Mouse (Mus musculus): Measurements from ENCODE around the gene Ube2d1. TPM values are rescaled to one million over a fixed set of nuclear protein-coding genes. Genes with fewer than 3 reads are reported as not detected.

Gene Ube2d1
- total and polyA plus RNA-seq, 3 experiments: 1.0 to 7.7 (median 3.8) TPM

DNA sequence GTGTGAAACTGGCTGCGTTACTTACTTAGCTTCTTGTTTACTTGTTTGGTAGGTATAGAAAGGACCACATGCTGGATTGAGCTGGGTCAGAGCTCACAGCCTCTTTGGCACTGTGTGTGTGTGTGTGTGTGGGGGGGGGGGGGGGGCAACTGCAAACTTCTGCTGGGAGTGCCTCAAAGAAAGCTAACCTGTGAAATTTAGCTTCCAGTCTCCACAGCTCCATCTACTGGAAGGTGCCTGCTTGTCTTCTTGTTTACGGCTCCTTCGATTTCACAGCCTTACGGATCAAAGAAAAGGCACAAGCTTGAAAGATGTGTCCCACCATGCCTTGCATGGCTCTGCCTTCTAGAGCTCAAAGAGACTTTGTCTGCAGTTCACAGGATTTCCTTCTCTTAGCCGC is 17.4 kb upstream of the Ube2d1 start:
- H3K79me2 ChIP-seq (replicated peaks; ENCODE audit: control insufficient read depth, extremely low read depth, insufficient read depth, poor library complexity, severe bottlenecking): no peaks in the 10 kb centered on the region

DNA sequence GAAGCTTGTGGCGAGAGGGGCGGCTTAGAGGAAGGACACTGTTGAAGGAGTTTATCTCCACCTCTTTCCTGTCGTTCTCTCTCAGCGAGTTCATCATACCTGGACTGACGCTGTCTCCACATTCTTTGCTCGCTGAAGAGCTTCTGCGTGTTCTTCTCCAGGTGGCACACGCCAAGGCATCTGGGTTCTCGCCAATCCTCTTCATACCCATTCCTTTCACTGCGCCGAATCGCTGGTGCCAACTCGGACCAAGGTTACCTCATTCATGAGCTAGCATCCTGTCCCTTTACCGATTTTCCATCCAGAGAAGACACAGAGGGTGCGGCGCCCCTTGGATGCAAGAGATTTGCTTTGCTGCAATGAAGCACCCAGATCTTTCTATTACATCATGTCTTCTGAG is 15.1 kb upstream of the Ube2d1 start:
- no peak for DNase-seq (ENCODE audit: extremely low read depth)
- Histone ChIP-seq H3K27me3 (replicated peaks) (peaks cover 3% of the 10 kb centered on the region), H3K79me2 (replicated peaks; ENCODE audit: control insufficient read depth, extremely low read depth, insufficient read depth, poor library complexity, severe bottlenecking) (no peaks in the 10 kb centered on the region), H3K9me3 (replicated peaks; ENCODE audit: low read length) (no peaks in the 10 kb centered on the region), H3K4me2 (ENCODE audit: insufficient read depth, low read depth, poor library complexity, severe bottlenecking) (no peak overlapping the region), H3K9ac (ENCODE audit: insufficient read depth, low read depth) (no peak overlapping the region), H3K27ac (ENCODE audit: insufficient read depth, low read depth) (no peak overlapping the region), H3K4me1 (ENCODE audit: control insufficient read depth in 1 of 2, insufficient read depth in 2 of 2) (peaks cover 0 to 6% of the 10 kb centered on the region in 2 experiments; a peak in 1 of 4 replicates), H3K36me3 (replicated peaks in 1 of 2; ENCODE audit: control insufficient read depth in 1 of 2, insufficient read depth in 1 of 2, low read length in 1 of 2) (no peaks in the 10 kb centered on the region), H3K4me3 (replicated peaks in 1 of 3; ENCODE audit: low read depth in 2 of 3, low read length in 2 of 3, poor library complexity in 1 of 3) (no peak overlapping the region)
- TF ChIP-seq E2F4 (IDR thresholded peaks at IDR 0.05; ENCODE audit: insufficient replicate concordance, low read depth, low read length) (no peak), MYC (IDR thresholded peaks at IDR 0.05; ENCODE audit: low read depth, low read length) (no peak), ZNF384 (IDR thresholded peaks at IDR 0.05; ENCODE audit: low read depth, low read length) (no peak), GABPA (IDR thresholded peaks at IDR 0.05; ENCODE audit: insufficient replicate concordance, low read depth, low read length) (no peak), MAX (IDR thresholded peaks at IDR 0.05; ENCODE audit: low read length) (no peak), CTCF (conservative IDR thresholded peaks at IDR 0.05 in 1 of 2, IDR thresholded peaks at IDR 0.05 in 1 of 2; ENCODE audit: low read depth in 2 of 2, low read length in 2 of 2) (no peak), NELFE (IDR thresholded peaks at IDR 0.05; ENCODE audit: low read depth, low read length) (no peak), ZKSCAN1 (IDR thresholded peaks at IDR 0.05; ENCODE audit: borderline replicate concordance, low read depth, low read length) (no peak), PAX5 (IDR thresholded peaks at IDR 0.05; ENCODE audit: low read length) (no peak), CHD2 (IDR thresholded peaks at IDR 0.05; ENCODE audit: low read length) (no peak), ZC3H11A (IDR thresholded peaks at IDR 0.05; ENCODE audit: low read depth, low read length) (no peak), MAZ (IDR thresholded peaks at IDR 0.05; ENCODE audit: low read depth, low read length) (no peak), JUN (IDR thresholded peaks at IDR 0.05; ENCODE audit: insufficient read depth, low read depth, low read length) (no peak), KAT2A (IDR thresholded peaks at IDR 0.05; ENCODE audit: insufficient replicate concordance, low read length) (no peak), UBTF (IDR thresholded peaks at IDR 0.05; ENCODE audit: low read depth, low read length) (no peak), EP300 (IDR thresholded peaks at IDR 0.05; ENCODE audit: low read length) (no peak), ZMIZ1 (IDR thresholded peaks at IDR 0.05; ENCODE audit: low read depth, low read length) (no peak), ETS1 (conservative IDR thresholded peaks at IDR 0.05; ENCODE audit: low read depth, low read length) (no peak), JUND (conservative IDR thresholded peaks at IDR 0.05; ENCODE audit: low read depth, low read length) (no peak)
- dilution Hi-C loops (cut with MboI; ENCODE audit: extremely low pct_ligation_motif_present, extremely low pct_unique_long_range_greater_than_20kb, low sequenced_read_pairs): no loop called here
- in situ Hi-C loops (cut with MboI; ENCODE audit: low pct_ligation_motif_present, low pct_unique_long_range_greater_than_20kb, low sequenced_read_pairs): no loop called here

More for the DNA sequence above, 17.4 kb upstream of the Ube2d1 start:
- in situ Hi-C loops (cut with MboI; ENCODE audit: low pct_ligation_motif_present, low pct_unique_long_range_greater_than_20kb, low sequenced_read_pairs) (no loop called here), dilution Hi-C loops (cut with MboI; ENCODE audit: extremely low pct_ligation_motif_present, extremely low pct_unique_long_range_greater_than_20kb, low sequenced_read_pairs) (no loop called here)
- DNase-seq (ENCODE audit: extremely low read depth): peak; percentile 52
- Histone ChIP-seq H3K4me2 (ENCODE audit: insufficient read depth, low read depth, poor library complexity, severe bottlenecking) (no peak overlapping the region), H3K9ac (ENCODE audit: insufficient read depth, low read depth) (no peak overlapping the region), H3K27me3 (replicated peaks) (peaks cover 3% of the 10 kb centered on the region), H3K9me3 (replicated peaks; ENCODE audit: low read length) (no peaks in the 10 kb centered on the region), H3K27ac (ENCODE audit: insufficient read depth, low read depth) (no peak overlapping the region), H3K4me1 (ENCODE audit: control insufficient read depth in 1 of 2, insufficient read depth in 2 of 2) (peaks cover 0 to 6% of the 10 kb centered on the region in 2 experiments; a peak in 1 of 4 replicates), H3K4me3 (replicated peaks in 1 of 3; ENCODE audit: low read depth in 2 of 3, low read length in 2 of 3, poor library complexity in 1 of 3) (peak overlapping the region in 1 of 3 experiments; percentile 5), H3K36me3 (replicated peaks in 1 of 2; ENCODE audit: control insufficient read depth in 1 of 2, insufficient read depth in 1 of 2, low read length in 1 of 2) (no peaks in the 10 kb centered on the region)
- TF ChIP-seq SMC3 (IDR thresholded peaks at IDR 0.05; ENCODE audit: low read depth, low read length) (peak; percentile 58), CTCF (conservative IDR thresholded peaks at IDR 0.05 in 1 of 2, IDR thresholded peaks at IDR 0.05 in 1 of 2; ENCODE audit: low read depth in 2 of 2, low read length in 2 of 2) (peak in 1 of 2 experiments; percentile 73; a peak in 2 of 4 replicates), RAD21 (IDR thresholded peaks at IDR 0.05; ENCODE audit: low read depth, low read length) (peak; percentile 53), E2F4 (IDR thresholded peaks at IDR 0.05; ENCODE audit: insufficient replicate concordance, low read depth, low read length) (no peak)
